Mouse (Mus musculus) small intestine, adult 10 weeks (tissue): ENCODE data around the gene Dvl2. TPM values are rescaled to one million over a fixed set of nuclear protein-coding genes. Genes with fewer than 3 reads are reported as not detected.

Experiments
- polyA plus RNA-seq: library from polyadenylated mRNA; stranded (reverse); fragments of 350-450 nt; fragmentation: Illumina TruSeq; extraction: RNeasy Lipid Tissue Mini Kit (QIAGEN cat#74804); gene quantifications from one replicate; pipeline ENCODE4 v1.2.3, GENCODE M21; 2014; ENCODE audit warnings: low replicate concordance

Gene Dvl2
- polyA plus RNA-seq: not detected

DNA sequence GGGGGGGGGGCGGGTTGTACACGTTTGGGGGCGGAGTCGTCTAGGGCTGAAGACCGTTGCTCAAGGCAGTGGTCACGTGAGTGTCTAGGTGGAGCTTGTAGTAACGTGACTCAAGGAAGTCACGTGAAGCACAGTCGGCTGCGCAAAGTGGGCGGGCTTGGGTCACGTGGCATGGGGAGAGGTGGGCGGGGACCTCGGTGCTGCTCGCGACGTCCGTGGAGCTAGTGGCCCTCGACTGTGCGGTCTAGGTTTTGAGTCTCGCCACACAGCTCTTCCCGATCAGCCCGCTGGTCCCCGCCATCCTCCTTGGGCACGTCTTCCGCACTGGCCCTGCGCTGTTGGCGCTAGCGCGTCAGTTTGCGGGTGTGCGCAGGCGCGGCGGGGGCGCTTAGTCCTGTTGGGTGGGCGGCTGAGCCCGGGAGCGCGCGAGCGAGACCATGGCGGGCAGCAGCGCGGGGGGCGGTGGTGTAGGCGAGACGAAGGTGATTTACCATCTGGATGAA lies at the start of gene Dvl2:
Gene Dvl2 (plus strand): TSS at position 200 of the 503 bp plus-strand sequence.

DNA sequence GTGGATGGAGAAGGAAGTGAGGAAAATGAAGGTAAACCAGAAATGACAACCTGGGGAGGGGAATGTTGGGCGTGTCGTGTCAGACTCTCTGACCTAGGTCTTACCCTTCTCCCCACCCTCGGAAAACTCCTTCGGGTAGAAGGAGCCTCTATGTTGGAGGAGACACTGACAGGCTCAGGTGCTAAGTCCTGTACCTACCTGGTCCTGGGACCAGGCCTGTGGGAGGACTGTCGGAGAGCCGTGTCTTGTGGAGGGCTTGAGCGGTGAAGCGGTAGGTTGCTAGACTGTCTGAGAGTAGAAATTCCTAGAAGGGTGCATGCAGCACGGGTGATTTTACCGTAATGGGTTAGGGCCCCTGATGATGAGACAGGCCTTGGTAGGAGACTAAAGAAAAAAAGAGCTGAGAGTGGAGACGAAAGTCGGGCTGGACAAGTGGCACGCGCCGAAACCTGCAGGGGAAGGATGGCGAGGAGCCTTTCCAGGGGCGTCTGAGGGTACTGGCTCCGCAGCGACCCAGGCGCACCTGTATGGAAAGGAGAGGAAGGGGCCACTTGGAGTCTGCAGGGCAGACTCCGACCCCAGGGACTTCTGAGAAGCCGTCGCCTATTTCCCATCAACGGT lies 35.6 kb upstream of the Dvl2 start, which contains the start of gene Cldn7:
Gene Cldn7 (plus strand): TSS at position 130 of the 621 bp plus-strand sequence.

DNA sequence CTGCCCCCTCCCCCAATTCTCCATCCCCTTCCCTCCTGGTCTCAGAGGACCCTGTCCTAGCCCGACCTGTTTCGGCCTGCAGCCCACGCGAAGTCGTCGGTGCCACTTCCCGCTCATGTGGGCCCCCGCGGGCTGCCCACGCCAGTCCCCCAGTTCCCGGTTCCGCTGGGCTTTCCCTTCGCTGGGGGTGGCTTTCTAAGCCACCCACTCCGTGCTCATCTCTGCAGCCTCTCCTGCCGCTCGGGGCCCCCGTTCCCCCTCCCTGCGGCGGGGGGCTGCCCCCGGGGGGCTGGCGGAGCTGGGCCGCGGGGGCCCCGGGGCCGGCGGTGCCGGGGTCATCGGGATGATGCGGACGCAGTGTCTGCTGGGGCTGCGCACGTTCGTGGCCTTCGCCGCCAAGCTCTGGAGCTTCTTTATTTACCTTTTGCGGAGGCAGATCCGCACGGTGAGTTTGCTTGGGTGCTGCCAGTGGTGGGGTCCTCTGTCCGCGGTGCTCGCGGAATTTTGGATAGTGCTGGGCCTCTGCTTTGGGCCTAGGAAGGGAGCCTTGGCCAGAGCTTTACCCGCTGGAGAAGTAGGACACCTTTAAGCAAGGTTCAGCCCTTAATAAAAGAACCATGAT lies 19.1 kb upstream of the Dvl2 start, which contains the start of gene Ctdnep1:
Gene Ctdnep1 (plus strand): TSS at position 16 of the 622 bp plus-strand sequence.

DNA sequence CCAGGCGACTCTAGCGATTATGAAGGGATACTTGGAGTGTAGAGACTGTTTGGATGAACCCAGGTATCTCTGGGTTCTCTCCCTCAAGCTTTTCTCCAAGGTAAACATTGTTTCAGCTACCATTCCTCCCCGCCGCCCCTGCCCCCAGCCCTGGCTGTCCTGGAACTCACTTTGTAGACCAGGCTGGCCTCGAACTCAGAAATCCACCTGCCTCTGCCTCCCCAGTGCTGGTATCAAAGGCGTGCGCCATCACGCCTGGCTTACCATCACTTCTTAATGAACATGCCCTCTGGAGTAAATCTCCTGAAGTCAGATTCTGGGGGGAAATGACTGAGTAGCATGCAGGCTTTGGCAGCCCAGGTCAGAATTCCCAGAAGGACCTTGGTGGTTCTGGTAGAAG lies 18.2 kb upstream of the Dvl2 start, which contains the start of gene Elp5:
Gene Elp5 (minus strand): TSS at position 293 of the 400 bp plus-strand sequence.

DNA sequence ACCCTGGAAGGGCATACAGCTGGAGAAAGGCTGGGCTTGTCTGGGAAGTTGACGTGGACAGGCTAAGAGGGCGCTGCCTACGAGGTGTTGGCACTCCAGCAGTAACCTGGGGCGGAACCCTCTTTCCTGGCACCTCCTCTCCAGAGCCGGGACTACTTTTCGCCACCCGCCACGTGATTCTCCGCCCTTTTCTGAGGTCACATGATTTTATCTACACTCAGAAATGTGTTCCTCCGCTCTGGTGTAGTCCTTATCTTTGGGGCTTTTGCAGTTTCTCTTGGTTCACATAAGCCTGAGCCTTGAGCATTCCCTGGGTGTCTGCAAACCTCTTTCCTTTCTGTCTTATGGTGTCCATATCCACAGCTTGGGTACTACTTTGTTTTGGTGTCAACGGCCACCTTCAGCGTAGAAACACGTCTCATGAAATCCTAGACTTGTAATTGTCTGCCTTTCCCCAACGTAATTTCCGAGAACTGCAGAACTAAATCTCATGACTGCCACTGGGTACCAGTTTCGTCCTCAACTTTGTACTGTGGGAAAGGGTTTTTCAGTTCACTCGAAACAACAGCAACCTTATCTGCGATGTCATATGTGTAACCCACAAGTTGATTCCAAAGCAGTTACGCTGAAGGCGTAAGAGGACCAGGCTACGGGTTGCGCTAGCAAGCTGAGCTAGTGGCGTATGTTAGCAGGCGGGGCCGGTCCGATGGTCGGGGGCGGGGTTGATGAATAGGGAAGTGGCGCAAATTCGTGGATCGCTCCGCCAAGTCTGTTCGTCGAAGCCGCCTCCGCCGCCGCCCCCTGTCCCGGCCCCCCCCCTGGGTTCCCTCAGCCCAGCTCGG lies 9.3 kb upstream of the Dvl2 start, which contains the start of gene Gabarap:
Gene Gabarap (plus strand): TSS at position 294 of the 842 bp plus-strand sequence.

DNA sequence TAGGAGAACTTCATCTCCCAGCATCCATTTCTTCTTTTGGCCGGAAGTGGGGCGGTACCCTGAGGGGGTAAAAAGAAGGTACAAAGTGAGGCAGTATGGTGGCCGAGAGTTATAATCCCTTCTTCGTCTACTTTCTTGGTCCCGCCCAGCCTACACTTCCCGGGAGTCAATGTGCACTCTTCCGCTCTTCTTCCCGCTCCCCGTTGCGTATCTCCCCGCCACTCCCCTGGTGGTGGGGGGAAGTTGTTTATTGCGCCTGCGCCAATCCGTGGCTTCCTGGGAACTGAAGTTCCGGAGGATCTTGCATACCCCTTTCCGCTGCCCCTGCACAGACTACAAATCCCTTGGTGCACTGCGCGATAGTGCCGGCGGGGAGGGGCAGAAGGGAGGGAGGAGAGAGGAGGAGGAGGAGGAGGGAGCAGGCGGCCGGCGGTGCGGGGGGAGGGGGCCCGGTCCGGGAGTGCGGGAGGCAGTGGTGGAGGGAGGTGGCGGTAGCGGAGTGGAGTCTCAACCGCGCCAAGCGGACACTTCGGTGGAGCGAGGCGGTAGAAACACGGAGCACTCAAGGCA lies 4.9 kb upstream of the Dvl2 start, which contains the start of gene Phf23:
Gene Phf23 (plus strand): TSS at position 387 of the 570 bp plus-strand sequence.

DNA sequence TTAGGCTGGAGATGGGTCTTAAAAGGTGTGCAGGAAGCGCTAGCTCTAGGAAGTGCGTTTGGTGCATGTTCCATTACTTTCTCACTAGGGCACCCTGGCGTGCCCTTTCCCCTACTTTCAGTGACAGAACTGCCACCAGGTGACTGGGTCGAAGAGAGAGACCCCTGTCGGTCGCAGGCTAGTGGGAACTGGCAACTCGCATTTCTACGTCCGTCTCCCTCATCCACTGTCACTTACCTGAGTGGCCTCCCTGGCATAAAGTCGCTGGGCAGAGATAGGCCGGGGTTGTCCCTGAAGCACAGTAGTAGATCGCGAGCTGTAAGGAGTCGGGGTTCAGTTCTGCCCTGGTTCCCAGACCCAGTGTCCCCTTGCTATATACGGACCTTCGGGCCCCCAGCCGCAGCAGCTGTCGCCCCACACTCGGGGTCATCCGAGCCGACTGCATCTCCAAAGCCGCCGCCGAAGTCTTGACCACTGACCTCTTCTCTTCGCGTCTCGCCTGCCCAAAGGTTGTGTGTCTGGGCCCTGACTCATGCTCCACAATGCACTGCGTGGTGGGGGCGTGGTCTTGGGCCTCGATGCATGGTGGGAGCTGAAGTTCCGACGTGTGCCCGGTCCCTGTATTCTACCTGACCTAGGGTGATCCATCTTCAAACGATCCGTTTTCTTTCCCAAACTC lies 14.6 kb downstream of the Dvl2 start, which contains the start of gene Acadvl:
Gene Acadvl (minus strand): TSS at position 532 of the 679 bp plus-strand sequence.

DNA sequence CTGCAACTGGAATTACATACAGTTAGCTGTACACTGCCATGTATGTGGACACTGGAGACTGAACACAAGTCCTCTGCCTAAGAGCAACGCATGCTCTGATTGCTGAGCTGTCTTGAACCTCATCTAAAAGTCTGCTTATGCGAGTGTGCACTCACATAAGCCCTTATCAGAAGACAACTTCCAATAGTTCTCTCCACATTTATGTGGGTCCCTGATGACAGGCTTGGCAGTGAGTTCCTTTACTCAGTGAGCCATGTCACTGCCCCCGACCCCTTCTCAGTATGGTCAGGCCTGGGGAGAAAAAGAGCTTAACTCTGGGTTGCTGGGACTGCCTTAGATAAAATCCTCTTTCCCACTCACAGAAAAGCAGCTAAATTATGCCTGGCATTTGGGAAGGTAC lies 16.3 kb downstream of the Dvl2 start, which contains the start of gene Dlg4:
Gene Dlg4 (plus strand): TSS at position 274 of the 400 bp plus-strand sequence.

DNA sequence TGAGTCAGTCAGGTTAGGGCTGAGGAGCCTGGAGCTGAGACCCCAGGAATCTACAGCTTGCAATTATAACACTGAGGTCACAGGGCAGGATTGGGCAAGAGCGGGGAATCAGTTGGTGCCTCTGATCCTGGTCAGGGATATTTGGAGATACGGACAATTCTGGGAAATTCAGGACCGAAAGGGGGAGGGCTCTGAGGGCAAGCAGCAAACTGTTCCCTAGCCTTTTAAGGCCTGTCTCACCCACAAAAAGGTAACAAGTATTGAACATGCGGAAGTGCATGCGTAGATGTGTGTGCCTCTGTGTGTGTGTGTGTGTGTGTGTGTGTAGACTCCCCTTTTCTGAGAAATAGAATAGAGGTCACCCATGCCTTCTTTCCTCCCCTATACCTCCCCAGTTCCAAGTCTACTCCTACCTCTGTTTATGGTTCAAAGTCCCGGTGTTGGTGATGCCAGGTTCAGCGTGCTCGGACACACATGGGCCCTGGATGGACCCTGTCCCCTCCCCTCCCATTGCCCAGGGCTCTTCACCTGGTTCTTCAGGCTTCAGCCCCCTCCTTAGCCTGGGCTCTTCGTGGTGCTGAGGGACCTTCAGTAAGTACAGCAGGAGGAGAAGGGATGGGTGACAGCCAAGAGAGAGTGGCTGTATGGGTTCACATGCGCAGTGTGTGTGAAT lies 53.6 kb downstream of the Dvl2 start, which contains the start of gene Asgr1:
Gene Asgr1 (plus strand): TSS at position 188 of the 673 bp plus-strand sequence.

Other genes starting within 250 kb of the Dvl2 start
- gene Polr2a, start 242.0 kb upstream of the Dvl2 start, polyA plus RNA-seq: 15.6 TPM
- not detected for gene Slc35g3, start 238.6 kb upstream of the Dvl2 start, polyA plus RNA-seq
- 8.3 TPM for gene Zbtb4, start 234.7 kb upstream of the Dvl2 start, polyA plus RNA-seq
- 4.4 TPM for gene Chrnb1, start 204.7 kb upstream of the Dvl2 start, polyA plus RNA-seq
- gene Fgf11, start 198.7 kb upstream of the Dvl2 start, polyA plus RNA-seq: 4.6 TPM
- gene Tmem102, start 195.0 kb upstream of the Dvl2 start, polyA plus RNA-seq: 10.2 TPM
- gene Gm39566, start 185.3 kb upstream of the Dvl2 start, polyA plus RNA-seq: not detected
- gene Spem2, start 182.1 kb upstream of the Dvl2 start, polyA plus RNA-seq: not detected
- not detected for gene Spem1, start 178.4 kb upstream of the Dvl2 start, polyA plus RNA-seq
- 0.15 TPM for gene Nlgn2, start 162.8 kb upstream of the Dvl2 start, polyA plus RNA-seq
- 4.2 TPM for gene Tmem256, start 162.1 kb upstream of the Dvl2 start, polyA plus RNA-seq
- gene Plscr3, start 154.2 kb upstream of the Dvl2 start, polyA plus RNA-seq: 0.33 TPM
- gene Tnk1, start 141.9 kb upstream of the Dvl2 start, polyA plus RNA-seq: 5.0 TPM
- not detected for gene Tmem95, start 122.6 kb upstream of the Dvl2 start, polyA plus RNA-seq
- 1.4 TPM for gene Kctd11, start 119.2 kb upstream of the Dvl2 start, polyA plus RNA-seq
- gene Acap1, start 105.1 kb upstream of the Dvl2 start, polyA plus RNA-seq: 0.67 TPM
- 7.0 TPM for gene 2810408A11Rik, start 99.6 kb upstream of the Dvl2 start, polyA plus RNA-seq
- gene Neurl4, start 99.5 kb upstream of the Dvl2 start, polyA plus RNA-seq: 1.6 TPM
- gene Gps2, start 86.7 kb upstream of the Dvl2 start, polyA plus RNA-seq: 10.7 TPM
- gene Eif5a, start 78.6 kb upstream of the Dvl2 start, polyA plus RNA-seq: 136 TPM
- 2.3 TPM for gene Ybx2, start 64.8 kb upstream of the Dvl2 start, polyA plus RNA-seq
- gene Slc2a4, start 52.4 kb upstream of the Dvl2 start, polyA plus RNA-seq: 0.33 TPM
- gene Cldn7, start 35.8 kb upstream of the Dvl2 start, polyA plus RNA-seq: 140 TPM
- gene Ctdnep1, start 19.4 kb upstream of the Dvl2 start, polyA plus RNA-seq: 41.0 TPM
- 3.9 TPM for gene Elp5, start 18.1 kb upstream of the Dvl2 start, polyA plus RNA-seq
- gene Gabarap, start 9.5 kb upstream of the Dvl2 start, polyA plus RNA-seq: 558 TPM
- gene Phf23, start 4.8 kb upstream of the Dvl2 start, polyA plus RNA-seq: 14.8 TPM
- gene Acadvl, start 14.8 kb downstream of the Dvl2 start, polyA plus RNA-seq: 4.8 TPM
- 0.30 TPM for gene Dlg4, start 16.3 kb downstream of the Dvl2 start, polyA plus RNA-seq
- not detected for gene Asgr1, start 53.5 kb downstream of the Dvl2 start, polyA plus RNA-seq
- not detected for gene Asgr2, start 92.0 kb downstream of the Dvl2 start, polyA plus RNA-seq
- gene Mgl2, start 129.7 kb downstream of the Dvl2 start, polyA plus RNA-seq: 5.1 TPM
- not detected for gene Clec10a, start 155.6 kb downstream of the Dvl2 start, polyA plus RNA-seq
- not detected for gene Slc16a11, start 212.2 kb downstream of the Dvl2 start, polyA plus RNA-seq
- gene Slc16a13, start 220.5 kb downstream of the Dvl2 start, polyA plus RNA-seq: 2.9 TPM
- gene Bcl6b, start 229.2 kb downstream of the Dvl2 start, polyA plus RNA-seq: 1.4 TPM
- 4.3 TPM for gene 0610010K14Rik, start 237.3 kb downstream of the Dvl2 start, polyA plus RNA-seq
- 0.59 TPM for gene Gm21988, start 239.2 kb downstream of the Dvl2 start, polyA plus RNA-seq
- 24.1 TPM for gene Rnasek, start 239.2 kb downstream of the Dvl2 start, polyA plus RNA-seq